Mouse (Mus musculus) left cerebral cortex, postnatal 10 days (tissue): Measurements from ENCODE around the gene Mettl21a. TPM values are rescaled to one million over a fixed set of nuclear protein-coding genes. Genes with fewer than 3 reads are reported as not detected.
A peak's percentile ranks its signal among the peaks of the same experiment; 100 is the strongest.
"Not testable (repeated sequence)": the region's sequence is repeated elsewhere in the genome, so short reads cannot be mapped to it uniquely, and the experiment has no call there.

Experiments
- DNase-seq, 2 experiments: peaks; one replicate each; pipeline ENCODE4 v3.0.0; 2021 to 2022; ENCODE audit warnings: low spot score in 2 of 2, mixed read lengths in 1 of 2; ENCODE audit errors: extremely low spot score in 1 of 2
- intact Hi-C: fragments of 180-260 bp; cut with DNase I; formaldehyde crosslinking; loops from one replicate; pipeline ENCODE4 v1.15.1; 2025
- total RNA-seq, 2 experiments: library from RNA; stranded (reverse); gene quantifications; 2 replicates each; pipeline ENCODE4 v1.2.3; 2021

Mettl21a gene
- total RNA-seq = 10 to 100 TPM in 1 of 2 experiments, 1 to 10 TPM in 1; 7.4 to 12.0 TPM

- intact Hi-C loops = loop anchor here (5.0 to 10.0 kb wide), 4 partner anchors 90 to 952 kb away; no protein-coding TSS in a partner anchor
- peak; percentile 92 to 95 for DNase-seq
Measured at GRCm38 (mm10) chr1:64616881-64617714, at the start of gene Mettl21a. Gene Mettl21a (minus strand): TSS chr1:64617242.

GRCm38 (mm10) chr1:64658876-64659275 lies 41.8 kb upstream of the Mettl21a start:
- intact Hi-C loops = no loop called here
- no peak for DNase-seq

GRCm38 (mm10) chr1:64656423-64657129 lies 39.5 kb upstream of the Mettl21a start:
- DNase-seq = no peak
- intact Hi-C loops = no loop called here

DNA sequence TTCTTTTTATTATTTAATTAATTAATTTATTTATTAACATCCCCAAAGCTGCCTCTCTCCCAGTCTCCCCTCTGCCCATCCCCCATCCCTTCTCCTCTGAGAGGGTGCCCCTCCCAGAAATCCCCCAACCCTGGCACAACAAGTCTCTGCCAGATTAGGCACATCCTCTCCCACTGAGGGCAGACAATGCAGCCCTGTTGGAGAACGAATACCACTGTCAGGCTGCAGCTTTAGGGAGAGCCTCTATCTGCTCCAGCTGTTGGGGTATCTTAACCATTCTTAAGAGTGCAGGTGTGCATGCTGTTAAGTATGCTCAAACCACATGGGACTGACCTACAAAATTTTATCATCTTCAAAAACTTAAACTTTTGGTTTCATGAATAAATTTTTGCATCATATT lies 38.4 kb upstream of the Mettl21a start:
- intact Hi-C loops = no loop called here
- DNase-seq = no peak

DNA sequence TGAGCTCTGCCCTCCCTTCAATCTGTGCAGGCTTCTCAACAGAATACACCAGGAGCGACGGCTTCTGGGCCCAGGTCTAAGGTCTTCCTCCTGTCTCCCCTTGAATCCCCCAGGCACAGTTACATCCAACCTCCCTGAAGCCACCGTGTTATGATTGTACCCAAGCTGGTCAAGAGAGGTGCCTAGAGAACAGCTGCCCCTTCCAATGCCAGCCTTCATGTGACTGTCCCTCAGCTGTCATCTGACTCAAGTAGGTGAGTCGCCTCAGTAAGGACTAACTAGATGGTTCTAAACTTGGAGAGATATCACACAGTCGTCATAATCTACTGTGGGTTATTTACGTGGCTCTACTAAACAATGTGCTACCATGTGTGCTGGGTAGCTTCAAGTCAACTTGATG lies 36.7 kb upstream of the Mettl21a start:
- no peak for DNase-seq
- intact Hi-C loops = no loop called here

GRCm38 (mm10) chr1:64649362-64650124 lies 32.5 kb upstream of the Mettl21a start:
- intact Hi-C loops = no loop called here
- no peak for DNase-seq

GRCm38 (mm10) chr1:64644513-64644912 lies 27.5 kb upstream of the Mettl21a start:
- DNase-seq = no peak
- intact Hi-C loops = no loop called here

GRCm38 (mm10) chr1:64642541-64642940 lies 25.5 kb upstream of the Mettl21a start:
- intact Hi-C loops, DNase-seq: not testable (repeated sequence)

- intact Hi-C loops = no loop called here
- no peak for DNase-seq
Measured at GRCm38 (mm10) chr1:64641069-64641468, 24.0 kb upstream of the Mettl21a start.

GRCm38 (mm10) chr1:64639279-64639678 lies 22.2 kb upstream of the Mettl21a start:
- DNase-seq = no peak
- intact Hi-C loops = no loop called here

DNA sequence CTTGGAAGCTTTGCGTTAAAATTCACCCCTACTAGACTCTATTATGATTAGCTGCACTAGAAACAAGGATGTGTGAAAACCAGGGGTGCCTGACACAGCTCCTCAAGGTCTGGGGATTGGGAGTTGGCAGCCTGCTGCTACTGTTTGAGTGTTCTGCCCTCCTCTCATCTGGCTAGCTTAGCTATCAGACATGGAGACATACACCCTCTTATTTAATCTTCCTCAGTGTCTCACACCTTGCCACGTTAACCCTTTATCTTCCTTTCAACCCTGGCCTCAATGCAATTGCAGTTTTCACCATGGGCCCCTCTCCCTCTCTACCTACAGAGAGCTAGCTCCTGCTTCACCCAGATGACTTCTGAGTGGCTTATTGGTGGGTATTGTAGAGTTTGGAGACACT lies 18.6 kb upstream of the Mettl21a start:
- no peak for DNase-seq

GRCm38 (mm10) chr1:64633237-64633636 lies 16.2 kb upstream of the Mettl21a start:
- peak in 1 of 2 experiments; percentile 56 for DNase-seq
- intact Hi-C loops = no loop called here

More for the DNA sequence above, 18.6 kb upstream of the Mettl21a start:
- intact Hi-C loops = no loop called here

DNA sequence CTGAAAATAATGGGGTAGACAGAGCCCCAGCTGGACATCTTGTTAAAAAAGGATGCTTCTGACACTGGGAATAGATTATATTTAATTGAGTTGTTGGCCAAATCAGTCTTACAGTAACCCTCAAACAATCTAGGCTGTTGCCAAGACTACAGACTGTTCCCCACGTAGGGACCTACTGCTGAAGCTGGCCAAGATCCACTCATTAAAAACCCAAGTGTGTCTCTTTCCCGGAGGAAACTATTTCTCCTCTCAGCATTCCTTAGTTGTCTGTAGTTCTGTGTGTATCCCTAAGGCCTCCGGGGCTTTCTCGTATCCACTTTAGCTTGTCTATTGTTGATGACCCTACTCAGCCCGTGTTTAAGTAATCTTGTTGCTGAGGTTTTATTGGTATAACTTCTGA lies 14.5 kb upstream of the Mettl21a start:
- intact Hi-C loops = no loop called here

DNA sequence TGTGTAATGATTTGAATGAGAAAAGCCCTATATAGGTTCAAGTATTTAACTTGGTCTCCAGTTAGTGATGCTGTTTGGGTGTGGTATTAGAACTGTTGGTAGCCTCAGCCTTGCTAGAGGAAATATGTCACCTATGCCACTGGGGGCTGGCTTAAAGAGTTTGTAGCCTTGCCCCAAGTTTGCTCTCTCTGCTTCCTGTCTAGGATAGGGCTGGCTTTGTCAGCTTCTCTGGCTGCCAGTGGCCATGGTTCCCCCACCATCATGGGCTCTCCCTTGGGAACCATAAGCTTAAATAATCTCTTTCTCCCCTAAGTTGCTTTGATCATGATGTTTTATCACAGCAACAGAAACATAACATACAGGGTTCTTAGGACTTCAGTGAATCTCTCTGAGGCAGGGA lies 8.2 kb upstream of the Mettl21a start:
- intact Hi-C loops = no loop called here
- no peak for DNase-seq

More for the DNA sequence above, 14.5 kb upstream of the Mettl21a start:
- no peak for DNase-seq

DNA sequence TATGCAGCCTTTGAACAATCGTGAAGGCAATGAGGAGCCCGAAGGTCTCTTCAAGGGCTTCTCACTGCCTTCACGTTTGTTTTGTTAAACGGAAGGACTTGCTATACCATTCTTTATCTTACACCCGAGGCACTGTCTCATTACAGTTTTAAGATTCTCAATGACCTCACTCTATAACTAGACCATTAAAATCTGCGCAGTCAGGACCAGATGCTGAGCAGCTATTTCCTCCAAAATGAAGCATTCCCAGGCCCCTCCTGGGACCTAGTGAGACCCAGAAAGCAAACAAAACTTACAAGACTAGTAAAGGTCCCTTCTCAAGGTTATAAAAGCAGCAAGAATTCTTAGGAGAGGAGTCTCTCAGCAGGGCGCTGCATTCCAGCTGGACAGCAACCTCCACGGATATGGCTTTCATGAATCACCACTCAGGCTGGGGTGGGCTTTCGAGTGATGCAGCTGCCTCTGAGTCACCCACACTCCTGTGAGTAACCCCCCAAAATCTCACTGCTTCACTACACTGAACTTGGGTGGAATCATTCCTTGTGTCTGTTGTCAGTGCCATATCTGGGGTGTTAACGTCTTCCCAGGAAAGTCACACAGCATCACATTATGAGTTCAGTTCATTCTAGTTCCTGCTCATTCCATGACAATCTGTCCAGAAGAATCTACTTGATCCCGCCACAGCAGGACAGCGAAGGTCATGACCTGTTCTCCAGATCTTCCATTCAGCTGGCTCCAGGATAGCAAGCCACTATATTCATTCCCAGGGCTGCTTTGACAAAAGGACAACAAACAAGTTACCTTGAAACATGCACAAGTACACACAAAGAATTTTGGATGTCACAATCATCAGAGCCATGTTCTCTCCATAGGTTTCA lies 6.8 kb upstream of the Mettl21a start:
- DNase-seq = peak in 1 of 2 experiments; percentile 63
- intact Hi-C loops = no loop called here

- peak in 1 of 2 experiments; percentile 29 for DNase-seq
- intact Hi-C loops = no loop called here
Measured at GRCm38 (mm10) chr1:64621116-64621515, 4.1 kb upstream of the Mettl21a start.

- intact Hi-C loops = loop anchor here (2.0 to 10.0 kb wide), 5 partner anchors 73 to 953 kb away; partner anchors contain the start of gene Ccnyl1
- no peak for DNase-seq
Measured at GRCm38 (mm10) chr1:64618226-64618625, 1.2 kb upstream of the Mettl21a start.

DNA sequence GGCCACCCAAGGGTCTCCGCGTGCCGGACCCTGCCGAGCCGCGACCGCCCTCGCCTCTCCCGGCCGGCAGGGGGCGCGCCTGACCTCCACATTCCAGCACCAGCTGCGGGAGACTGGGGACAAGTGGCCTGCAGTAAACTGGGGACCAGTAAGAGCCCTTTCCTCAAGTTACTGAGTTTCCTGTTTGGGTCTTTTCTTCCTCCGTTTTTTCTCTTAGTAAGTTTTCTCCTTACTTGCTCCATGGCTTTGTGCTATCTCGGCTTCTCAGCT lies 608 bp upstream of the Mettl21a start:
- peak; percentile 82 to 89 for DNase-seq
- intact Hi-C loops = loop anchor here (5.0 to 10.0 kb wide), 4 partner anchors 90 to 953 kb away; no protein-coding TSS in a partner anchor
